Mouse (Mus musculus): ENCODE data around the gene Txnrd1. TPM values are rescaled to one million over a fixed set of nuclear protein-coding genes. Genes with fewer than 3 reads are reported as not detected.
A peak's percentile ranks its signal among the peaks of the same experiment; 100 is the strongest.

The Txnrd1 gene
- polyA plus RNA-seq, 1 experiment from 2014 or later = 150 TPM

DNA sequence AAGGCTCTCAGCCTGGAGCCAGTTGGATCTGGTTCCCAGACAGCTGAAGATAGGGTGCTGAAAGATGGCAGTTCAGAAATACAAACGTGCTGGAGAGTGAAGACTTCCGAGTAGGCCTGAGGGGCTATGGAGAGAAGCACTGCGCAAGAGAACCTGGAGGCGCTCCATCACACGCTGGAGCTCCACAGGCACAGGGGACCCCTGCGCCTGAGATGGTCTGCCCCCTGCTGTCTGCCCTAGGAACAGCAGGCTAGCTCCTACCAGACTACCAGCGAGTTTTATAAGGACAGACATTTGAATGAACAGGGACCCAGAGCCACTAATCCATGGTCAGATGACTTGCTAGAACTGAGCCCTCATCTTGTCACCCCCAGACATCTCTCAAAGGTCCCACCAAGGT, 67.7 kb downstream of the Txnrd1 start:
- Histone ChIP-seq H3K4me2 (ENCODE audit: low read length) (no peak overlapping the region), H3K27me3 (ENCODE audit: control insufficient read depth, insufficient read depth, low read length) (no peaks in the 10 kb centered on the region), H3K9ac (replicated peaks; ENCODE audit: low read length) (no peak overlapping the region), H3K4me1 (ENCODE audit: control insufficient read depth, insufficient read depth, low read length) (peaks cover 11% of the 10 kb centered on the region), H3K27ac (replicated peaks; ENCODE audit: low read depth, low read length) (no peak overlapping the region), H3K9me3 (ENCODE audit: control insufficient read depth, low read length) (no peaks in the 10 kb centered on the region), H3K36me3 (ENCODE audit: control insufficient read depth, insufficient read depth, low read length) (peaks cover 17% of the 10 kb centered on the region), H3K4me3 (replicated peaks; ENCODE audit: low read depth, low read length) (no peak overlapping the region)
- ATAC-seq (ENCODE audit: low FRiP score, low TSS enrichment) = peak; percentile 54; the same call in 1 of the 2 replicates
- WGBS = 4% methylated on average over 7 of the region's 7 CpGs
- DNase-seq = peak; percentile 80

DNA sequence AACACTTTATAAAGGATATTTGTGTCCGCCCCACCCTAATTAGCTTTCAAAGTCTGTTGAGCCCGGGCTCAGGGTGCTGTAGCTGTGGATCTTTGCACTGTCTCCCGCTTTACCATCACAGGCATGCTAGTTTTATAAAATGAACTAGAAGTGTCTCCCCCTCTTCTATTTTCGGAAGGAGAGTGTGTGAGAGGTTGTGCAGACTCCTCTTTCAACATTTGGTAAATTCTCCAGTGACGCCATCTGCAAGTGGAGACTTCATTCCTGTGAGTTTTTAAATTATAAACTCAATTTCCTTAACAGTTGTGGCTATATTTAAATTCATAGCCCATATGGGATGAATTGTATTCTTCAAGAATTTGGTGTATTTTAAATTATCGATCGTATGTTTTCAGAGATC, 74.8 kb downstream of the Txnrd1 start:
- Histone ChIP-seq H3K4me1 (ENCODE audit: control insufficient read depth, insufficient read depth, low read length) (peaks cover 4% of the 10 kb centered on the region; the same call in 1 of the 2 replicates), H3K9me3 (ENCODE audit: control insufficient read depth, low read length) (no peaks in the 10 kb centered on the region), H3K4me3 (replicated peaks; ENCODE audit: low read depth, low read length) (no peak overlapping the region), H3K27ac (replicated peaks; ENCODE audit: low read depth, low read length) (no peak overlapping the region), H3K36me3 (ENCODE audit: control insufficient read depth, insufficient read depth, low read length) (no peaks in the 10 kb centered on the region), H3K27me3 (ENCODE audit: control insufficient read depth, insufficient read depth, low read length) (no peaks in the 10 kb centered on the region), H3K4me2 (ENCODE audit: low read length) (no peak overlapping the region), H3K9ac (replicated peaks; ENCODE audit: low read length) (no peak overlapping the region)
- ATAC-seq (ENCODE audit: low FRiP score, low TSS enrichment) = no peak
- no peak for DNase-seq
- WGBS = 88% methylated on average over 7 of the region's 7 CpGs

- Histone ChIP-seq H3K9me3 (ENCODE audit: control insufficient read depth, low read length) (no peaks in the 10 kb centered on the region), H3K36me3 (ENCODE audit: control insufficient read depth, insufficient read depth, low read length) (no peaks in the 10 kb centered on the region), H3K27ac (replicated peaks; ENCODE audit: low read depth, low read length) (no peak overlapping the region), H3K4me2 (ENCODE audit: low read length) (peak overlapping the region; percentile 46), H3K9ac (replicated peaks; ENCODE audit: low read length) (no peak overlapping the region), H3K4me1 (ENCODE audit: control insufficient read depth, insufficient read depth, low read length) (peaks cover 4% of the 10 kb centered on the region; the same call in 1 of the 2 replicates), H3K4me3 (replicated peaks; ENCODE audit: low read depth, low read length) (0 out of 2 replicates have a peak overlapping the region, but pooled peaks have one; percentile 8), H3K27me3 (ENCODE audit: control insufficient read depth, insufficient read depth, low read length) (no peaks in the 10 kb centered on the region)
- 12% methylated on average over 9 of the region's 9 CpGs for WGBS
- DNase-seq = peak; percentile 89
- ATAC-seq (ENCODE audit: low FRiP score, low TSS enrichment) = peak; percentile 37; the same call in 1 of the 2 replicates
Measured at GRCm38 (mm10) chr10:82909382-82909781, 75.6 kb downstream of the Txnrd1 start.

- 83% methylated on average over 3 of the region's 3 CpGs for WGBS
- ATAC-seq (ENCODE audit: low FRiP score, low TSS enrichment) = no peak
Measured at GRCm38 (mm10) chr10:82910198-82910597, 76.4 kb downstream of the Txnrd1 start.

DNA sequence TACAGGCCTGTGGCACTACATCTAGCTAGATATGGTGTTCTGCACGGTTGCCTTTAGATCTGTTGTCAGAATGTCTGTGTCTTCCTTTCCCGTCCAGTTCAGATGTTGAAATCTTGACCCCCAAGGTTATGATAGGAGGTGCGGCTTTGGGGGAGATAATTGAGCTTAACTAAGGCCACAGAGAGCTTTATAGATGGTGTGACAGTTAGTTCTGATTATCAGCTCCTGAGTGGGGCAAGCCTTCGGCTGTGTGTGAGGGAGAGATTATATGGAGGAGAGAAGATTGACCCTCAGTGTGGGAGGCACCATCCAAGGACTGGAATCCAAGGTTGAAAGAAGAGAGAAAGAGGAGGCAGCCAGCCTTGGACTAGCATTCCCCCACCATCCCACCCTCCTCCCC, 79.5 kb downstream of the Txnrd1 start:
- DNase-seq (no peak), ATAC-seq (ENCODE audit: low FRiP score, low TSS enrichment) (no peak)
- H3K4me2 ChIP-seq (ENCODE audit: low read length) = no peak overlapping the region
- H3K36me3 ChIP-seq (ENCODE audit: control insufficient read depth, insufficient read depth, low read length) = no peaks in the 10 kb centered on the region
- peaks cover 4% of the 10 kb centered on the region; the same call in 1 of the 2 replicates for H3K4me1 ChIP-seq (ENCODE audit: control insufficient read depth, insufficient read depth, low read length)
- no peak overlapping the region for H3K27ac ChIP-seq (replicated peaks; ENCODE audit: low read depth, low read length)
- no peak overlapping the region for H3K9ac ChIP-seq (replicated peaks; ENCODE audit: low read length)
- no peaks in the 10 kb centered on the region for H3K27me3 ChIP-seq (ENCODE audit: control insufficient read depth, insufficient read depth, low read length)
- WGBS = 86% methylated on average over 4 of the region's 4 CpGs
- no peak overlapping the region for H3K4me3 ChIP-seq (replicated peaks; ENCODE audit: low read depth, low read length)
- H3K9me3 ChIP-seq (ENCODE audit: control insufficient read depth, low read length) = no peaks in the 10 kb centered on the region

More at GRCm38 (mm10) chr10:82910198-82910597, 76.4 kb downstream of the Txnrd1 start:
- H3K27ac ChIP-seq (replicated peaks; ENCODE audit: low read depth, low read length) = no peak overlapping the region
- H3K4me3 ChIP-seq (replicated peaks; ENCODE audit: low read depth, low read length) = no peak overlapping the region
- no peak overlapping the region for H3K4me2 ChIP-seq (ENCODE audit: low read length)
- no peaks in the 10 kb centered on the region for H3K9me3 ChIP-seq (ENCODE audit: control insufficient read depth, low read length)
- no peak overlapping the region for H3K9ac ChIP-seq (replicated peaks; ENCODE audit: low read length)
- no peaks in the 10 kb centered on the region for H3K27me3 ChIP-seq (ENCODE audit: control insufficient read depth, insufficient read depth, low read length)
- no peak for DNase-seq
- no peaks in the 10 kb centered on the region for H3K36me3 ChIP-seq (ENCODE audit: control insufficient read depth, insufficient read depth, low read length)
- H3K4me1 ChIP-seq (ENCODE audit: control insufficient read depth, insufficient read depth, low read length) = peaks cover 4% of the 10 kb centered on the region; the same call in 1 of the 2 replicates

DNA sequence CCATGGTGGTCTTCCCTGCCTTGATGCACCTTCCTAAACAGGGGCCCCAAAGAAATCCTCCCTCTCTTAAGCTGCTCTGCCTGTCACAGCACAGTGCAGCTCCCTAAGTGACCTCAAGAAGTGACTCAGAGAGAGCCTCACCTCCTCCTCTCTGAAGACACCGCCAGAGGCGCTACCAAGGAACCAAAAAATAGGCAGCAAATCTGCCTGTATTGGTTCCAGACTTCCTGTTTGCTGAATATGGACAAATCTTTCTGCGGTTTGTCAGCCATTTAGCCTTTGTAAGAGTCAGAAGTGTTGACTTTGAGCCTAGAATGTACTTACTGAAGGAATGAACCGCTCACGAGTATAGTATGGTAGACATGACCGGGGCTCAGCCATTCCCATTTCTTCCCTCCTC, 80.0 kb downstream of the Txnrd1 start:
- ATAC-seq (ENCODE audit: low FRiP score, low TSS enrichment) = no peak
- Histone ChIP-seq H3K4me1 (ENCODE audit: control insufficient read depth, insufficient read depth, low read length) (peaks cover 4% of the 10 kb centered on the region; the same call in 1 of the 2 replicates), H3K36me3 (ENCODE audit: control insufficient read depth, insufficient read depth, low read length) (no peaks in the 10 kb centered on the region), H3K27me3 (ENCODE audit: control insufficient read depth, insufficient read depth, low read length) (no peaks in the 10 kb centered on the region), H3K4me3 (replicated peaks; ENCODE audit: low read depth, low read length) (no peak overlapping the region), H3K9me3 (ENCODE audit: control insufficient read depth, low read length) (no peaks in the 10 kb centered on the region), H3K4me2 (ENCODE audit: low read length) (no peak overlapping the region), H3K9ac (replicated peaks; ENCODE audit: low read length) (no peak overlapping the region), H3K27ac (replicated peaks; ENCODE audit: low read depth, low read length) (no peak overlapping the region)
- no peak for DNase-seq
- WGBS = 87% methylated on average over 6 of the region's 6 CpGs

GRCm38 (mm10) chr10:82918675-82919074, 84.9 kb downstream of the Txnrd1 start:
- WGBS = 73% methylated on average over 2 of the region's 2 CpGs
- Histone ChIP-seq H3K4me2 (ENCODE audit: low read length) (no peak overlapping the region), H3K4me1 (ENCODE audit: control insufficient read depth, insufficient read depth, low read length) (no peaks in the 10 kb centered on the region)

GRCm38 (mm10) chr10:82919404-82919980, 85.7 kb downstream of the Txnrd1 start:
- Histone ChIP-seq H3K4me1 (ENCODE audit: control insufficient read depth, insufficient read depth, low read length) (no peaks in the 10 kb centered on the region), H3K27ac (replicated peaks; ENCODE audit: low read depth, low read length) (no peak overlapping the region), H3K4me2 (ENCODE audit: low read length) (no peak overlapping the region), H3K4me3 (replicated peaks; ENCODE audit: low read depth, low read length) (no peak overlapping the region), H3K27me3 (ENCODE audit: control insufficient read depth, insufficient read depth, low read length) (no peaks in the 10 kb centered on the region), H3K36me3 (ENCODE audit: control insufficient read depth, insufficient read depth, low read length) (no peaks in the 10 kb centered on the region), H3K9ac (replicated peaks; ENCODE audit: low read length) (no peak overlapping the region), H3K9me3 (ENCODE audit: control insufficient read depth, low read length) (no peaks in the 10 kb centered on the region)
- ATAC-seq (ENCODE audit: low FRiP score, low TSS enrichment) (no peak), DNase-seq (no peak)
- WGBS = 84% methylated on average over 4 of the region's 4 CpGs

More at GRCm38 (mm10) chr10:82918675-82919074, 84.9 kb downstream of the Txnrd1 start:
- no peak overlapping the region for H3K9ac ChIP-seq (replicated peaks; ENCODE audit: low read length)
- no peaks in the 10 kb centered on the region for H3K9me3 ChIP-seq (ENCODE audit: control insufficient read depth, low read length)
- no peak for ATAC-seq (ENCODE audit: low FRiP score, low TSS enrichment)
- H3K4me3 ChIP-seq (replicated peaks; ENCODE audit: low read depth, low read length) = no peak overlapping the region
- DNase-seq = no peak
- H3K36me3 ChIP-seq (ENCODE audit: control insufficient read depth, insufficient read depth, low read length) = no peaks in the 10 kb centered on the region
- no peak overlapping the region for H3K27ac ChIP-seq (replicated peaks; ENCODE audit: low read depth, low read length)
- no peaks in the 10 kb centered on the region for H3K27me3 ChIP-seq (ENCODE audit: control insufficient read depth, insufficient read depth, low read length)

DNA sequence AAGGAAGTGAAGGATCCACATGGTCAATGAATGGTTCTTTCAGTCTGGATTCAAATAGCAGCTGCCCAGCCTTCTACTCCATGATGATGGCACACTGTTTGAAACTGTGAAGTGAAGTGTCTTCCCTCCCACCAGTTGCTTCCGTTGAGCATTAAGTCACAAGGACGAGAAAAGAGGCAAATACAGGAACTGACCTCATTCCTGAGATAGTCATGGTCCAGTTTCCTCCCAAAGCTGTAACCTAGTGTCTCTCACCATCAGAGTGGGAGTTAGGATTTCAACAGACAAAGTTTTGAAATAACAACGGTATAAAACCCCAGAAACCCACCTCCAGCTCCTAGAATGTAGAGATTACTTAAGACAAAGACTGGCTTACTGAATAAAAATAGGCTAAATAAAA, 89.8 kb downstream of the Txnrd1 start:
- no peaks in the 10 kb centered on the region for H3K9me3 ChIP-seq (ENCODE audit: control insufficient read depth, low read length)
- 82% methylated on average over 3 of the region's 3 CpGs for WGBS
- no peaks in the 10 kb centered on the region for H3K36me3 ChIP-seq (ENCODE audit: control insufficient read depth, insufficient read depth, low read length)
- no peak overlapping the region for H3K4me2 ChIP-seq (ENCODE audit: low read length)
- DNase-seq (no peak), ATAC-seq (ENCODE audit: low FRiP score, low TSS enrichment) (no peak)
- no peaks in the 10 kb centered on the region for H3K4me1 ChIP-seq (ENCODE audit: control insufficient read depth, insufficient read depth, low read length)
- H3K4me3 ChIP-seq (replicated peaks; ENCODE audit: low read depth, low read length) = no peak overlapping the region
- no peaks in the 10 kb centered on the region for H3K27me3 ChIP-seq (ENCODE audit: control insufficient read depth, insufficient read depth, low read length)
- H3K9ac ChIP-seq (replicated peaks; ENCODE audit: low read length) = no peak overlapping the region
- no peak overlapping the region for H3K27ac ChIP-seq (replicated peaks; ENCODE audit: low read depth, low read length)
